Mouse (Mus musculus) retina, postnatal 1 day (tissue): ENCODE measurements around the gene Unc93a2.
"Not testable (repeated sequence)": the region's sequence is repeated elsewhere in the genome, so short reads cannot be mapped to it uniquely, and the experiment has no call there.

Experiments used
- DNase-seq: peaks from one replicate; pipeline ENCODE4 v3.0.0-alpha.2; 2012

Gene Unc93a2

DNA sequence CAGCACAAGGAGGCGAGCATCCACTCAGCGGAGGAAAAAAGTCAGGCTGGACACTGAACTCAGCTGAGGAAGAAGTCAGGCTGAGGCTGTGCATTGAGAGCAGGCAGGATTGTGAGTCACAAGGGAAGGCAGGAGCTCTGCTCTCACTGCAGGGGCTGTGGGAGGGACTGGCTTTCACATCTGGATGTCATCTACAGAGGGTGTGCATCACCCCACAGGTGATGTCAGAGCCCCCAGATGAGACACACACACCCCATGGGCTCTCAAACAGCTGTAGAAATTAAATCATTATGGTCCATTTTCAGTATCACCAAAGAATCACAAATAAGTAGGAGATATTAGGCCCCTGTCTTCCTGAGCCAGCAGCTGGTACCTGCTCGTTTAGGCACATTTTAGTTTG lies at the start of gene Unc93a2:
Unc93a2 (minus strand) TSS at position 101 of the 400 bp plus-strand sequence.
- not testable (repeated sequence) for DNase-seq

DNA sequence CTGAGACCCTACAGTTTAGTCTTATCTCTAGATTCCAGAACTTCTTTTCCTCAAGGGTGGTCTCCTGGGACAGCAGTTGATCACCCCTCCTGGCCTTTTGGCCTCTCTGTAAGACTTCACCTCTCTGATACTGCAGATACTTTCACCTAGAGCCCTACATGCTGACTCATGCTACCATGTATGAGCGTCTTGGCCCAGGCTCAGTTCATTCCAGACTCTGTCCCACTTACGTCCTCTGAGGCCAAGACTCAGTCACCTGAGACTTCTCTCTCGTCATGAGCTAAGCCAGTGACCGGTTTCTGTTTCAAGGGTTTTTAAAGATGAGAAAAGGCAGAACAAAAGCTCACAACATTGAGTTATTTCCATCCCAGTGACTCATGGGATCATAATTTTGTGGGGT lies 48.9 kb upstream of the Unc93a2 start:
- DNase-seq, result not testable (repeated sequence)

GRCm38 (mm10) chr17:7430210-7430631 lies 45.0 kb upstream of the Unc93a2 start:
- DNase-seq, result not testable (repeated sequence)

DNA sequence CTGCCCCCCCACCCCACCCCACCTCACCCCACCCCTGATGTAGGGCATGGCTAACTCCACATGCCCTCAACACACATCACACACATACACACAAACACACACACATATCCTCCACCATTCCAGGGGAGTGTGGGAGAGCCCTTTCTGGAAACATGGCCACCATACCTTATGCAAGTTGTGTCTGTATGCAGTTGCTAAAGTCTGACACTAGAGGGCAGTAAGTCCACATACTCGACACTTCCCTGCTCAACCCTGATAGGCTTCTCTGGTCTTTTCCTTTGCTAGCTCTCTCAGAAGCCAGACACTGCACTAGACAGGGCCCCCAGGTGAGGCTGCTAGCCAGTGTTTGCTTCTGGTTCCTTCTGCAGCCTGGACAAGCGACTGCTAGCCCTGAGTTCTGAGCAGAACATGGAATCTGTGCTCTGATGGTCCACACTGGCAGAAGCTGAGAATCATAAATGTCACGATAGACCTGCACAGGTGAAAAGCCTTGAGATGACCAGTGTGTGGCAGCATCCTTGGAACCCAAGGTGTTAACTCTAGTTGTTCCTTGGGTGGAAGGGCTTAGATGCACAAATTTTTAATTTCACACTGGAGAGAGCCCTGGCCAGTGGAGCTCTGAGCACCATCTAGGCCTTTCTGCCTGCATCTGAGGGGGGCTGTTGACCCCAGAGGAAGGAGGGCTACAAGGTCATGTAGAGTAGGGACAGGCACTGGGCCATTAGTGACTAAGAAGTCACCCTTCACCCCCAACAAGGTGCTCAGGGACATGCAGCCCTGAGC lies 35.1 kb upstream of the Unc93a2 start:
- DNase-seq, result peak; percentile 42

DNA sequence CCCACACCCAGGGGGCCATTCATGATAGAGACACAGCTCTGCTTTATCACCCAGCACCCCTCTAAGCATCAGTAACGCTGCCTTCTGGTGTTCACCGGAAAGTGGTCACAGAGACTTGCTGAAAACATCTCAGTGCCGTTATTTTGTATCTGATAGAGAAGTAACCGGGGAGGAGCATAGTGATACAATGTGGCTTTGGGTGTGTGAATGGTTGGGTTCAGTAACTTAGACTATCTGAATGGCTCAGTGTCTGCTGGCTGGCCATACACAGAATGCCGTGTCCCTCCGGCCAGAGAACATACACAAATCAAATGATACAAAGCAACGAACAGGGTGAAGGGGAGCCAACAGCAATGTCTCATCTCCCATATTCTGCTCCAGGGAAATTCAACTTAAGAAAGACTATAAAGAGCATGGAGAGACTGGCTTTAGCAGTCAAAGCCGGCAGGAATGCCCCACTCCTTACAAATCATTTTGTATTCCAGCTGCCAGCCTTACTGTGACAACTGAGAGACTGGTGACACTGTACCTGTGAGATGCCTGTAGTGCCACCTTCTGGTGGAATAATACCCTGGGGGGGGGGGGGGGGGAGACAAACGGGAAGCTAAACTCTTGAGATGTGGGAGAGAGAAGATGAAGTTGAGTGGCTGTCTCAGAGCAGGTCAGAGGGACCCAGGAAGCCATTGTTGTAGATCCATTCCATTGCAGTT lies 29.5 kb upstream of the Unc93a2 start:
- DNase-seq, result not testable (repeated sequence)

- not testable (repeated sequence) for DNase-seq
Observed at GRCm38 (mm10) chr17:7413336-7413735, 28.1 kb upstream of the Unc93a2 start.

DNA sequence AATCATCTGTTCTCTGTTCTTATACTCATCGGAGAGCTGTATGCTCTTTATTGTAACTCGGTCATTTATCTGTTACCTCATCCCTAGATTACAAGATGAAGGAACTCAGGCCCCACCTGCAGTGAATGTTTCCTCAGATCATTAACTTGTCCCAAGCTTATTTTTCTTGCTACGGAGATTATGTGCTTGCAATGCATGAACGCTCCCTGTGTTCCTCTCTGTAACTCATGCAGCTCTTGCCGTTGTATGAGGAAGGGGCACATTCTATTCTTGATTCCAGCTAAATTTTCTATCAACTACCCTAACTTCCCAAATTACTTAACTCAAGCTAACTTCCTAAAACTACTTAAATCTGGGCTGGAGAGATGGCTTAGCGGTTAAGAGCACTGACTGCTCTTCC lies 14.5 kb upstream of the Unc93a2 start:
- DNase-seq, result not testable (repeated sequence)

GRCm38 (mm10) chr17:7398198-7398847 lies 13.1 kb upstream of the Unc93a2 start:
- DNase-seq, result not testable (repeated sequence)

DNA sequence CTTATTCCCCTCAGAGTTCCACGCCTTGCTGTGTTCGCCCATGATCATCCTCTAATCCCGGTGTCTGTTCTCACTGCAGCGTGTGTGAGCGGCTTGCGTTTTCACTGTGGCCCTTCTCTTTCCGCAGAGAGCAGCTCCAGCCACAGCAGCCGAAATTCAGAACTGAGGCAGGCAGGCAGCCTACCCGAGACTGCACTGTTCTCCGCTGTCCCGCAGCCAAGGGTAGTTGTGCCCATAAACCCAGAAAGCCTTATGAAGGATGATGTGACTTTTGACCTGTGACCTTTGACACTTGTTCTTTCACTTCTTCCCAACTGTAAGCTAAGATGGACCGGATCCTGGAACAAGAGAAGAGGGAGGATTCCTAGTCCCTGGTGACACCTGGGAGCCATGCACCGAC lies 11.8 kb upstream of the Unc93a2 start:
- DNase-seq, result not testable (repeated sequence)

GRCm38 (mm10) chr17:7396288-7396687 lies 11.0 kb upstream of the Unc93a2 start:
- DNase-seq, result not testable (repeated sequence)

GRCm38 (mm10) chr17:7395671-7396070 lies 10.4 kb upstream of the Unc93a2 start:
- DNase-seq, result not testable (repeated sequence)

- DNase-seq, result not testable (repeated sequence)
Observed at GRCm38 (mm10) chr17:7395116-7395515, 9.9 kb upstream of the Unc93a2 start.

- DNase-seq, result not testable (repeated sequence)
Observed at GRCm38 (mm10) chr17:7389898-7390297, 4.6 kb upstream of the Unc93a2 start.

DNA sequence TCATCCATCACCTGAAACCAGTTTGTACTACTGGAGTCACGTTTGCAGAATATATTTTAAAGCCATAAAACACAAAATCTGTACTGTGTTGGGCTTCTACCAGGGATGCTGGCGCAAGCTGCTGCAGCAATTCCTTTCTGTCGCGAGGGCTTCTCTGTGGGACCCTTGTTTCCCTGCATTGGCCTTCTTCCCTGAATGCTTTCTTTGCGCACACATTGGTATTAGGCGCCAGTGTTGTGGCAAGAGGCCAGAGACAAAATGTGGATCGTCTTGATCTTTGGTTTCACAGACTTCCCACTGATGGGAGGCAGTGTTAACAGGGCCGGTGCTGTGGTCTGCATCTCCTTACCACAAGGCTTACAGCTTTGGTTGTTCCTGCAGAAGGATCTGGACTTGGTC lies 3.7 kb upstream of the Unc93a2 start:
- not testable (repeated sequence) for DNase-seq

DNA sequence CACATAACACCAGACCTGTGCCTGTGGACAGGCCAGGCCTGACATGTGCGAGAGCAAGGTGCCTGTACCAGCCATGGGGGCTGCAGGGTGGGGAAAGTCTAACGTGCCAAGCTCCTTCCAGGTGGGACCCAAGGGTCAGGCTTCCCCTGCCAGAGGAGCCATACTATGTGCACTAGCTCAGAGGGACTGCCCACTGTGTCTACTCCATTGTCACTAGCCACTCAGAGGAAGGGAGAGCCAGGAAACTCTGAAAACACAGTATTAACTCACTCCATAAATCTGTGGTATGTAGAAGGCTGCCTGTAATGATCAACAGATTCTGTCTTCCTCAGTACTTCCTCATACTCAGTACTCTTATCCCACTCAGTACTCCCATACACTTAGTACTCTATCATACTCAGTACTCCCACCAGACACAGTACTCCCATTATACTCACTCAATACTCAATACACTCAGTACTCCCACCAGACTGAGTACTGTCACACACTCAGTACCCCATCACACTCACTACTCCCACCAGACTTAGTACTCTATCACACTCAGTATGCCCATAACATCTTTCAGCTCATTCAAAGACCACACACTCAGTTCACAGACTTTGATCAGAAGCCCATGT lies 3.2 kb upstream of the Unc93a2 start:
- DNase-seq, result not testable (repeated sequence)

DNA sequence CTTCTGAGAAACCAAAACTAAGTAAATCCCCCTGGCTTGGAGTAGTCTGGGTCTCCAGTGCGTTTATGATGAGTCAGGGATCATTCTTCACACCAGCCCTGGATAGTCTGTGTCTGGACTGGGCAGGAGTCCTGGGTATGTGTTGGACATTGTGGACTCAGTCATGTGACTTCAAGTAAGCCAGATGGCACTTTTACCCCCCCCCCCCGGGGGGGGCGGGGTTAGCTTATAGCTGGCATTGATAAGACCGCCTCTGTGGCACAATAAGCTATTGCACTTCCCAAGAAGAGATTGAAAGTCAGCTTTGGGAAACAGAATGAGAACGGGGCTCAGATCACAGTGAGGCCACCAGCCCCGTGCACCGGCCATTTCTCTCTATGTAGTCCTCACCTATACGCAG lies 752 bp upstream of the Unc93a2 start:
- peak; percentile 58 for DNase-seq

DNA sequence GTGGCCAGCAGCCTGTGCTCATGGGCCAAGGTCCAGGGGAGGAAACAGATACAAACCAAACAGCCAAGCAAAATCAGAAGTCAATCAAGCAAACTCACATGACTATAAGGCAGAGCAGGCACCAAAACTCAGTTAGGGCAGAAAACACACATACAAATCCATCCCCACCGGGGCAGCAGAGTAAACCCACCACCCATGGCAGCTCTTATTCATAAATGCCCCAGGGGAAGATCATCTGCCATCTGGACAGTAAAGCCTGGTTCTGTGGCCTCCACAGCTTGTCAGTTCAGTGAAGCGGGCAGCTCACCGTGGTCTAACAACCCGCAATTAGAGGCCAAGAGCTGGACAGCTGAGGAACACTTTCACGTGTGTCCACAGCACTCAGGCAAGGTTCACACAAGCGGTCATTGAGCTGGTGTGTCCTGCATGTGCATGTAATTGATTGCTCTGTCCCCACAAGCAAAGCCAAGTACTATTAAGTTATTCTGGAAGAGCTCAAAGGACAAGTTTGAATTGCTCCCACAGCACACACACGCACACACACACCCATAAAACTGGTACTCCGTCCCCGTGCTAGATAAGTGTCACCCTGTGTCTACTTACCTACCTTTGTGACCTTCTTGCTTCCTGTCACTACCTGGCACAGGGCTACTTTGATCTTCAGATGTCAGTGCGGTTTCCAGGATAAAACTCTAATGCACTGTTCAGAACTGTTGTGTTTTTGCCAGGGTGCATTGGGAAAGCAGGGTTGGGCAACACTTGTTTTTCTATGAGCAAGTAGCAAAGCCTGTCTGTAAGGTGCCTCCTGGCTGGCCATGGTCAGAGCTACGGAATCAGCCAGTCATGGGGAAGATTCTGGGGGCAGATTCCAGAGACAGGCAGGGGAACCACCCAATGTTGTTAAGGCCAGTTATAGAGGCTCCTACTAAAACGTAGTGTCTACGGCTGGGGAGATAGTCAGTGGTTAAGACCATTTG lies 1.8 kb downstream of the Unc93a2 start:
- DNase-seq, result not testable (repeated sequence)

DNA sequence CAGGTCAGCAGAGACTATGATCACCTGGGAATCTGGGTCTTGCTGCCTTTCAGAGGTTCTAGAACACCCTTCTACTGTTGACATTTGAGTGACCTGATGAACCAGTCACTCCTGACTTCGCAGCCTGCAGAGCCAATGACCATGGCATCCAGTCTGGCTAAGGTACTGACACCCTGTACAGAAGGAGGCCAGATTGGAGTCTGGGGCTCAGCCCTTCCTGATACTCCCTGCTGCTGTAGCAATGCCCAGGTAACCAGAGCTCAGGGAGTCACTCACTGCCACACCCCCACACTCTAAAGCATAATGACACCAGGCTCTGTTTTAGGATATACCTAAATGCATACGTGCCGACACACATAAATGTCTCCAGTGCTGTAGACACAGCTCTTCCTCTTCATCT lies 2.6 kb downstream of the Unc93a2 start:
- DNase-seq, result not testable (repeated sequence)

GRCm38 (mm10) chr17:7377907-7378306 lies 7.4 kb downstream of the Unc93a2 start:
- not testable (repeated sequence) for DNase-seq

GRCm38 (mm10) chr17:7376951-7377700 lies 8.1 kb downstream of the Unc93a2 start:
- DNase-seq, result not testable (repeated sequence)

GRCm38 (mm10) chr17:7371879-7372278 lies 13.4 kb downstream of the Unc93a2 start, which contains the start of gene Gm49630:
Gene Gm49630 (minus strand): TSS chr17:7371979.
- DNase-seq, result not testable (repeated sequence)
